Mouse (Mus musculus): ENCODE measurements around the gene Ubash3a.

DNA sequence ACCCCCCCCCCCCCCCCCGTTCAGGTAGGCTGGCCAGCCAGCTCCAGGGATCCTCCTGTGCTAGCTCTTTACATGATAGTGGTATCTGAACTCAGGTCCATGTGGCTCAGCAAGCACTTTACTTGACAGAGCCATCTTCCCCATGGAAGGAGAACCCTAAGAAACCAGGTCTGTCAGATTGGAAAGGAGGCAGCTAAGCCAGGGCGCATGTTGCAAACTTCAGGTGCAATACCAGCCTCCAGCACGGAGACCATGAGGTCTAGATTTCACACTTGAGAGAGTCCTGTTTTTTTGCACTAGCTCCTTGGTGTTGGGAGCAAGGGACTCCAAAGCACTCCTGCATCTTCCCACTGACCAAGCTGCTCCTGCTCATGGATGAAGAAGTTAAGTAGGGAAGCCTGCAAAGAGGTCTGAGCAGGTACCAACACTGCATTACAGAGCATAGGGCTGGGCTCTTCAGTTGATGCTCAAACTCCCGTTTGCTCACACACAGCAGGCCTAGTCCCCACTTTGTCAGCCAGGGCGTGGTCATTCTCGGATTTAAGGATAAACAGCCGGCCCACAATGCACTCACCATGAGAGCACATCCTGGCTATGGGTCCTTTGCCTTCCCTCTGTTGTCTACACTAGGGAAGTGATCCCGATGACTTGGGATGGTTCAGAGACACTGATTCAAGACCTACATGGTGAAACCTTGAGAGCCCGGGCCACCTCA is 68.7 kb downstream of the Ubash3a start:
- TF ChIP-seq CTCF (IDR thresholded peaks at IDR 0.05; ENCODE audit: extremely low read depth, insufficient read depth, low read length) = no peak
- TF ChIP-seq POLR2A (IDR thresholded peaks at IDR 0.05; ENCODE audit: extremely low read depth, insufficient read depth, low read length) = no peak
